Mouse (Mus musculus): ENCODE data around the gene Sept10. TPM values are rescaled to one million over a fixed set of nuclear protein-coding genes. Genes with fewer than 3 reads are reported as not detected.

Sept10 gene
- 14.6 and 15.4 TPM in 2 replicates for polyA plus RNA-seq (2015; fragmentation: Nextera tagmentation; extraction: Ambion mirVana)

DNA sequence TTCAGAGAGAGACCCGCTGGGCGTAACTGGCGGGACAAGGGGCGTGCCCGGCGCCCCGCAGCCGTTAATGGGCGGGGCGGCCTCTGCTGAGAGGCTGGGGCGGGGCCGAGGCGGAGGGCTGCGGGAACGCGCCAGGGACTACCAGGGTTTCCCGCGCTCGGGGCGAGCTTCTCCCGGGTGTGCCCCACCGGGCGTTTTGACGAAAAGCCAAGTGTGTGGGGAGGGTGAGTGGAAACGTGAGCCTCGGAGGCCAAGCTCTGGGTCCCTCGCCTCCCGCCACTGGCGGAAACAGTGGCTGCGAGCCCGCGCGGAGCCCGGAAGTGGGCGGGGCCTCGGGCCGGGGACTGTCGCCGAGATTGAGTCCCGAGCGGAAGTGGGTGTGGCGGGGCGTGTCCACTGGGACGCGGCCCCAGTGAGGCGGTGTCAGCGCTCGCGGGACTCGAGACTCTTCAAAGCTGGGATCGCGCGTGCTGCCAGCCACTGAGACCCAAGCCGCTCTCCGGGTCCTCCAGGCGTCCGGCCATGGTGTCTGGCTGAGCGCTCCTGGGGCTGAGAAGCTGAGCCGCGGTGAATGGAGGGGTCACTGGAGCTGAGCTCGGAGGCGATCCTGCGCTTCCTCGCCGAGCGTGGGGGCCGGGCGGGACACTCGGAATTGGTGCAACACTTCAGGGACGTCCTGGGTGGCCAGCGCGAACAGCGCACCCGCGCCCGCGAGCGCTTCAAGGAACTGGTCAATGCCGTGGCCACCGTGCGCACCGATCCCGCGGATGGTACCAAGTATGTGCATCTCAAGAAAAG lies at the start of gene Sept10, which contains the start of gene Sowahc:
Gene Sept10, minus strand, starts transcription at position 375 of the 798 bp plus-strand sequence.
Gene Sowahc, plus strand, starts transcription at position 481 of the 798 bp plus-strand sequence.
- under 1% methylated on average over 83 of the region's 84 CpGs for WGBS
- Histone ChIP-seq H3K9me3 (ENCODE audit: control insufficient read depth, low read length) (no peaks in the 10 kb centered on the region), H3K4me2 (ENCODE audit: low read length) (peak within 1 kb of the TSS; percentile 96), H3K36me3 (ENCODE audit: control insufficient read depth, insufficient read depth, low read length) (no peaks in the 10 kb centered on the region), H3K27ac (ENCODE audit: low read depth, low read length) (peak within 1 kb of the TSS; percentile 94), H3K27me3 (replicated peaks; ENCODE audit: control insufficient read depth, insufficient read depth, low read length) (no peaks in the 10 kb centered on the region), H3K4me3 (ENCODE audit: low read length) (peak within 1 kb of the TSS; percentile 95), H3K9ac (ENCODE audit: low read depth, low read length) (peak within 1 kb of the TSS; percentile 95), H3K4me1 (ENCODE audit: control insufficient read depth, insufficient read depth, low read depth, low read length) (peaks cover 13% of the 10 kb centered on the region)
- peak; percentile 98 for ATAC-seq

GRCm38 (mm10) chr10:59268754-59269153 lies 47.1 kb upstream of the Sept10 start:
- H3K36me3 ChIP-seq (ENCODE audit: control insufficient read depth, insufficient read depth, low read length) = no peaks in the 10 kb centered on the region
- H3K9me3 ChIP-seq (ENCODE audit: control insufficient read depth, low read length) = no peaks in the 10 kb centered on the region
- no peak overlapping the region for H3K4me2 ChIP-seq (ENCODE audit: low read length)
- no peak for ATAC-seq
- no peak overlapping the region for H3K4me3 ChIP-seq (ENCODE audit: low read length)
- no peak overlapping the region for H3K27ac ChIP-seq (ENCODE audit: low read depth, low read length)
- no peak overlapping the region for H3K9ac ChIP-seq (ENCODE audit: low read depth, low read length)
- no peaks in the 10 kb centered on the region for H3K27me3 ChIP-seq (replicated peaks; ENCODE audit: control insufficient read depth, insufficient read depth, low read length)
- H3K4me1 ChIP-seq (ENCODE audit: control insufficient read depth, insufficient read depth, low read depth, low read length) = no peaks in the 10 kb centered on the region
- 50% methylated on average over 3 of the region's 3 CpGs for WGBS

DNA sequence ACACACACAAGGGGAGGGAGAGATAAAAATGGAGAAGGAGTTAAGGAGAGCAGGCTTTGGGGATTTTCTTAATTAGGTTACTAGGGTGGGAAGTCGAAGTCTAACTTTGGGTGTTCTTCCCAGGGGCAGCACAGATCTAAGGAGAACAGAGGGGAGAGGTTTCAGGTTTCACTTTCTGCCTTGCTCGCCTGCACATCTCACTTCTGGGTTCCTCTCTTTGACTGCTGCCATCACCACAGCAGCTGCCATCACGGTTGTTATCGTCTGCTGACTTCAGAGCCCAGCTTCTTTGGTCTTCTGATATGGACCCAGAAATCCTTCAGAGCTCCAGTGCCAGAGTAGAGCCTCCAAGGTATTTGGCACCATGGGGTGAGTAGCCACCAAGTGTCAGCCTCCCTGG lies 46.5 kb upstream of the Sept10 start:
- WGBS = 58% methylated on average over 4 of the region's 4 CpGs
- H3K9ac ChIP-seq (ENCODE audit: low read depth, low read length) = no peak overlapping the region
- H3K27me3 ChIP-seq (replicated peaks; ENCODE audit: control insufficient read depth, insufficient read depth, low read length) = no peaks in the 10 kb centered on the region
- no peak overlapping the region for H3K4me2 ChIP-seq (ENCODE audit: low read length)
- H3K4me3 ChIP-seq (ENCODE audit: low read length) = no peak overlapping the region
- ATAC-seq = no peak
- no peaks in the 10 kb centered on the region for H3K4me1 ChIP-seq (ENCODE audit: control insufficient read depth, insufficient read depth, low read depth, low read length)
- H3K9me3 ChIP-seq (ENCODE audit: control insufficient read depth, low read length) = no peaks in the 10 kb centered on the region
- H3K27ac ChIP-seq (ENCODE audit: low read depth, low read length) = no peak overlapping the region
- H3K36me3 ChIP-seq (ENCODE audit: control insufficient read depth, insufficient read depth, low read length) = no peaks in the 10 kb centered on the region

- WGBS = 95% methylated on average over 2 of the region's 2 CpGs
- Histone ChIP-seq H3K27ac (ENCODE audit: low read depth, low read length) (no peak overlapping the region), H3K36me3 (ENCODE audit: control insufficient read depth, insufficient read depth, low read length) (no peaks in the 10 kb centered on the region), H3K9ac (ENCODE audit: low read depth, low read length) (no peak overlapping the region), H3K27me3 (replicated peaks; ENCODE audit: control insufficient read depth, insufficient read depth, low read length) (no peaks in the 10 kb centered on the region), H3K4me1 (ENCODE audit: control insufficient read depth, insufficient read depth, low read depth, low read length) (no peaks in the 10 kb centered on the region), H3K4me2 (ENCODE audit: low read length) (no peak overlapping the region), H3K4me3 (ENCODE audit: low read length) (no peak overlapping the region), H3K9me3 (ENCODE audit: control insufficient read depth, low read length) (no peaks in the 10 kb centered on the region)
- no peak for ATAC-seq
Observed at GRCm38 (mm10) chr10:59267275-59267674, 45.6 kb upstream of the Sept10 start.

DNA sequence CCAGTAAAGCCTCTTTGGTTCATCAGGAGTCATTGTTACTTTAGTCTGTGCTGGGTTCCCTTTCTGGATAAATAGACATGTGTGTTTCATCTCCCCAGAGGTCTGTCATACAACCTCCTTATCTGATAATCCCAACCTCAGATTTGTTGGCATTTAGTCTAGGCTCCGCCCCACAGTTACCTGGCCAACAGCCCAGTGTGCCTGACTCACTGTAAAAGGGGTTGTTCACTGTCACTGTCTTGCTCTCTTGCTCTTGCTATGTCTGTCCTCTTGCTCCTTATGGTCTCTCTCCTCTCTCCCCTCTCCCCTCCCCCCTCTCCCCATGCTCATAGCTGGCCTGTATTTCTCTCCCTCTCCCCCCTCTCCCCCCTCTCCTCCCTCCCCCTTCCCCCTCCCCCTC lies 44.5 kb upstream of the Sept10 start:
- H3K9ac ChIP-seq (ENCODE audit: low read depth, low read length) = no peak overlapping the region
- no peaks in the 10 kb centered on the region for H3K4me1 ChIP-seq (ENCODE audit: control insufficient read depth, insufficient read depth, low read depth, low read length)
- 89% methylated on average over 1 of the region's 1 CpGs for WGBS
- H3K27me3 ChIP-seq (replicated peaks; ENCODE audit: control insufficient read depth, insufficient read depth, low read length) = no peaks in the 10 kb centered on the region
- no peak overlapping the region for H3K27ac ChIP-seq (ENCODE audit: low read depth, low read length)
- no peaks in the 10 kb centered on the region for H3K9me3 ChIP-seq (ENCODE audit: control insufficient read depth, low read length)
- no peak for ATAC-seq
- H3K4me3 ChIP-seq (ENCODE audit: low read length) = no peak overlapping the region
- H3K36me3 ChIP-seq (ENCODE audit: control insufficient read depth, insufficient read depth, low read length) = no peaks in the 10 kb centered on the region
- H3K4me2 ChIP-seq (ENCODE audit: low read length) = no peak overlapping the region

DNA sequence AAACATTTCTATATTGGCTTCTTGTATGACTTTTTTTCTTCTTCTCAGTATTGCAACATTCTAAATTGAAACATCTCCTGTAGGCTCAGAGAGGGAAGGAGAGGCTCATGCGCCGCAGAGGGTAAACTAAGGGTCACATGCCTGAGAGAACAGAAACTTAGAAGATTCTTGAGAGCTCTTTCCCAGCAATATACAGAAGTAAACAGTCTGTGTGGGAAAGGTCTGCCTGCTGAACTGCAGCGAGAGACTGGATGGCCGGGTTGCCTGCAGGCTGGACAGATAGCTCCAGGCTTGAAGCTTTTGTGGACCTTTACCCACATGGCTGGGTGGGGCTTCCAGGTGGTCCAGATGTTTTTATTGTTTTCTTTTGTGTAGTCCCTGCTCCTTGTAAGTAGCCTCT lies 44.0 kb upstream of the Sept10 start:
- no peaks in the 10 kb centered on the region for H3K36me3 ChIP-seq (ENCODE audit: control insufficient read depth, insufficient read depth, low read length)
- H3K9ac ChIP-seq (ENCODE audit: low read depth, low read length) = no peak overlapping the region
- no peak overlapping the region for H3K27ac ChIP-seq (ENCODE audit: low read depth, low read length)
- no peaks in the 10 kb centered on the region for H3K27me3 ChIP-seq (replicated peaks; ENCODE audit: control insufficient read depth, insufficient read depth, low read length)
- no peaks in the 10 kb centered on the region for H3K9me3 ChIP-seq (ENCODE audit: control insufficient read depth, low read length)
- H3K4me1 ChIP-seq (ENCODE audit: control insufficient read depth, insufficient read depth, low read depth, low read length) = no peaks in the 10 kb centered on the region
- no peak overlapping the region for H3K4me3 ChIP-seq (ENCODE audit: low read length)
- no peak overlapping the region for H3K4me2 ChIP-seq (ENCODE audit: low read length)
- ATAC-seq = no peak
- 70% methylated on average over 4 of the region's 4 CpGs for WGBS

- no peak overlapping the region for H3K4me3 ChIP-seq (ENCODE audit: low read length)
- H3K36me3 ChIP-seq (ENCODE audit: control insufficient read depth, insufficient read depth, low read length) = no peaks in the 10 kb centered on the region
- whole genome bisulfite sequencing = 78% methylated on average over 7 of the region's 7 CpGs
- ATAC-seq = no peak
- H3K4me1 ChIP-seq (ENCODE audit: control insufficient read depth, insufficient read depth, low read depth, low read length) = no peaks in the 10 kb centered on the region
- no peak overlapping the region for H3K9ac ChIP-seq (ENCODE audit: low read depth, low read length)
- no peak overlapping the region for H3K27ac ChIP-seq (ENCODE audit: low read depth, low read length)
- no peaks in the 10 kb centered on the region for H3K27me3 ChIP-seq (replicated peaks; ENCODE audit: control insufficient read depth, insufficient read depth, low read length)
- no peaks in the 10 kb centered on the region for H3K9me3 ChIP-seq (ENCODE audit: control insufficient read depth, low read length)
- no peak overlapping the region for H3K4me2 ChIP-seq (ENCODE audit: low read length)
Observed at GRCm38 (mm10) chr10:59265067-59265466, 43.4 kb upstream of the Sept10 start.

DNA sequence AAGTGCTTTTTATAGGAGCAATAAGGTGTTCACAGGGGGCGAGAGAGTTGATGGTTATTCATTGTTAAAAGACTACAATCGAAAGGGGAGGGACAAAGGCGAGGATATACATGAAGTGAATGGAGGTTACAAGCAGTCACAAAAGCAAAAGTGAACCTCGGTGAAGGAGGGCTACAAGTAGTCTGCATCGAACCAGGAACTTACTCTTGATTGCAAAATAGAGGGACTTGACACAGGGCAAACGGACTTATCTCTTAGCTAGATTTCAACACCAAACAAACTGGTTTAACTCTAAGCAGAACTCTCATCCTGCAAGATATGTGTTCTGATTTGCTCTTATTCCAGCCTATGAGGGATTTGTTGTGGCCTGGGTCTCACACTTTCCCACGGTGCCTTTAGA lies 41.3 kb upstream of the Sept10 start:
- Histone ChIP-seq H3K36me3 (ENCODE audit: control insufficient read depth, insufficient read depth, low read length) (no peaks in the 10 kb centered on the region), H3K4me1 (ENCODE audit: control insufficient read depth, insufficient read depth, low read depth, low read length) (no peaks in the 10 kb centered on the region), H3K27ac (ENCODE audit: low read depth, low read length) (no peak overlapping the region), H3K4me3 (ENCODE audit: low read length) (no peak overlapping the region), H3K27me3 (replicated peaks; ENCODE audit: control insufficient read depth, insufficient read depth, low read length) (no peaks in the 10 kb centered on the region), H3K9me3 (ENCODE audit: control insufficient read depth, low read length) (no peaks in the 10 kb centered on the region), H3K4me2 (ENCODE audit: low read length) (no peak overlapping the region), H3K9ac (ENCODE audit: low read depth, low read length) (no peak overlapping the region)
- WGBS = 62% methylated on average over 7 of the region's 7 CpGs
- no peak for ATAC-seq

- no peak overlapping the region for H3K4me2 ChIP-seq (ENCODE audit: low read length)
- no peaks in the 10 kb centered on the region for H3K9me3 ChIP-seq (ENCODE audit: control insufficient read depth, low read length)
- 75% methylated on average over 1 of the region's 1 CpGs for WGBS
- no peaks in the 10 kb centered on the region for H3K36me3 ChIP-seq (ENCODE audit: control insufficient read depth, insufficient read depth, low read length)
- no peak overlapping the region for H3K27ac ChIP-seq (ENCODE audit: low read depth, low read length)
- H3K27me3 ChIP-seq (replicated peaks; ENCODE audit: control insufficient read depth, insufficient read depth, low read length) = no peaks in the 10 kb centered on the region
- no peaks in the 10 kb centered on the region for H3K4me1 ChIP-seq (ENCODE audit: control insufficient read depth, insufficient read depth, low read depth, low read length)
- no peak overlapping the region for H3K9ac ChIP-seq (ENCODE audit: low read depth, low read length)
- ATAC-seq = no peak
- no peak overlapping the region for H3K4me3 ChIP-seq (ENCODE audit: low read length)
Observed at GRCm38 (mm10) chr10:59262021-59262420, 40.4 kb upstream of the Sept10 start.

All from hindbrain, embryonic 16.5 days (tissue).